Mouse (Mus musculus) macrophage (primary cell): ENCODE data around the gene Olfr1373. TPM values are rescaled to one million over a fixed set of nuclear protein-coding genes. Genes with fewer than 3 reads are reported as not detected.

ENCODE experiments used
- H3K27ac ChIP-seq: fragments of 350-480 bp; formaldehyde crosslinking; 2 replicates; pipeline ENCODE4 v1.9.0; 2021
- H3K36me3 ChIP-seq: fragments of 350-480 bp; formaldehyde crosslinking; 2 replicates; pipeline ENCODE4 v1.9.0; 2021; ENCODE audit errors: inconsistent target
- H3K4me3 ChIP-seq: fragments of 350-480 bp; formaldehyde crosslinking; 2 replicates; pipeline ENCODE4 v1.9.0; 2021; ENCODE audit errors: inconsistent target
- H3K79me2 ChIP-seq: fragments of 350-480 bp; formaldehyde crosslinking; 2 replicates; pipeline ENCODE4 v1.9.0; 2021; ENCODE audit errors: inconsistent target
- WGBS: methylation state at CpG from one replicate; pipeline ENCODE4 v1.1.7; 2026; ENCODE audit warnings: inconsistent platforms; ENCODE audit not compliant: missing documents; 5-methylcytosine and 5-hydroxymethylcytosine counted together
- polyA plus RNA-seq: library from polyadenylated mRNA; stranded (reverse); fragments of 250-400 nt; gene quantifications from 3 replicates; pipeline ENCODE4 v1.2.4, GENCODE M21; 2018; ENCODE audit warnings: inconsistent platforms

Gene Olfr1373
- polyA plus RNA-seq, 1 experiment from 2014 or later, result not detected

- Histone ChIP-seq H3K27ac (no peak overlapping the region), H3K79me2 (peaks cover 34% of the 10 kb centered on the region), H3K36me3 (no peaks in the 10 kb centered on the region), H3K4me3 (no peak overlapping the region)
- 73% methylated on average over 2 of the region's 2 CpGs for WGBS
These were observed 47.7 kb downstream of the Olfr1373 start for GRCm38 (mm10) chr11:52097596-52097995.

- 81% methylated on average over 3 of the region's 3 CpGs for WGBS
- H3K27ac ChIP-seq, result no peak overlapping the region
- H3K79me2 ChIP-seq, result peaks cover 28% of the 10 kb centered on the region
- H3K36me3 ChIP-seq, result no peaks in the 10 kb centered on the region
- no peak overlapping the region for H3K4me3 ChIP-seq
These were observed 48.3 kb downstream of the Olfr1373 start for GRCm38 (mm10) chr11:52097016-52097415.

Other genes starting within 250 kb of the Olfr1373 start
- 23.7 to 60.3 TPM (median 39.3 TPM) in 3 replicates for gene Cdkn2aipnl, start 177.9 kb downstream of the Olfr1373 start, polyA plus RNA-seq
- gene Ube2b, start 144.8 kb downstream of the Olfr1373 start, polyA plus RNA-seq, result 117 to 151 TPM (median 137 TPM) in 3 replicates
- 1.2 to 3.9 TPM (median 2.0 TPM) in 3 replicates for gene Cdkl3, start 141.3 kb downstream of the Olfr1373 start, polyA plus RNA-seq
- 37.3 to 58.5 TPM (median 57.0 TPM) in 3 replicates for gene Ppp2ca, start 46.8 kb downstream of the Olfr1373 start, polyA plus RNA-seq
- gene Olfr1371, start 68.5 kb upstream of the Olfr1373 start, polyA plus RNA-seq, result not detected in 3 replicates
- 121 to 172 TPM (median 132 TPM) in 3 replicates for gene Skp1a, start 86.5 kb upstream of the Olfr1373 start, polyA plus RNA-seq
- gene Tcf7, start 137.5 kb upstream of the Olfr1373 start, polyA plus RNA-seq, result 0.31 to 0.59 TPM in 2 of 3 replicates, not detected in the other
- gene Vdac1, start 215.3 kb upstream of the Olfr1373 start, polyA plus RNA-seq, result 164 to 239 TPM (median 232 TPM) in 3 replicates